Mouse (Mus musculus) gastrocnemius, postnatal 25 days (tissue): ENCODE data around the gene Lipc. TPM values are rescaled to one million over a fixed set of nuclear protein-coding genes. Genes with fewer than 3 reads are reported as not detected.
"Not testable (repeated sequence)": the region's sequence is repeated elsewhere in the genome, so short reads cannot be mapped to it uniquely, and the experiment has no call there.

Experiments used
- DNase-seq: peaks from one replicate; pipeline ENCODE4 v3.0.0; 2022
- total RNA-seq, 2 experiments: library from RNA; stranded (reverse); gene quantifications; 1 replicate in 1 of 2; 2 replicates in 1 of 2; pipeline ENCODE4 v1.2.3; 2021

Lipc gene
- total RNA-seq, 2 experiments from 2014 or later = not detected

DNA sequence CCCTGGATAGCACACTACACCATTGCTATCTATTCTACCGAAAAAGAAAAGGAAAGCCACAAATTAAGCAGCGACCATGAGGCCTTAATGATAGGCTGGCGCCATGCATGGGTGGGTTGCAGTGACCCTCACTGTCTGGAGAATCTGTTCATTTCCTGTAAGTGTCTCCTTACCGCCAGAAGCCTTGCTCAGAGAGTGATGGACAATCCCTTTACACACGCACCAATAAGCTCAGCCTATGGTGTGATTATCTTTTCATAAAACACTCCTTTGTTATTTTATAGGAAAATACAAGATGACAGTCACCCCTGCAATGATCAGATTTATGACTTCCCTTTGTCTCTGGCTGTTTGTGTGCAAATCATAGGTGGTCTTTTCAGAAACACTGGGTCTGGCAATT is 92.8 kb downstream of the Lipc start:
- DNase-seq = no peak

DNA sequence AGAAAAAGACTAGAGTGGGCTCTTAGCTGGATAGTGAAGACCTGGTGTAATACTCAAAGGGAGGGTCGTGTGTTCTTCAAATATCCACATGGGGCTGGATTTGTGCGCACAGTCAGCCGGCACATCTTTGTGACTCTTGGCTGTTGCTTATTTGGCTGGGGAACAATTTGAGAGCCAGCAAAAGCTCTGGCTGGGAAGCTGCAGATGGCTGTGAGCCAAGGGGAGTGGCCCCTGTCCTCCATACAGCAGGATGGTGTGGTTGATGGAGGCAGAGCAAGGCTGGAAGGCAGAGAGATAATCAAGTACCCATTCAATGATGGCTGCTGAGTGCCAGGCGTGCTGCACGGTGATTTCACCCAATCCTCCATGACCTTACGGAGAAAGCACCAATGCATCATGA is 96.2 kb downstream of the Lipc start:
- no peak for DNase-seq

DNA sequence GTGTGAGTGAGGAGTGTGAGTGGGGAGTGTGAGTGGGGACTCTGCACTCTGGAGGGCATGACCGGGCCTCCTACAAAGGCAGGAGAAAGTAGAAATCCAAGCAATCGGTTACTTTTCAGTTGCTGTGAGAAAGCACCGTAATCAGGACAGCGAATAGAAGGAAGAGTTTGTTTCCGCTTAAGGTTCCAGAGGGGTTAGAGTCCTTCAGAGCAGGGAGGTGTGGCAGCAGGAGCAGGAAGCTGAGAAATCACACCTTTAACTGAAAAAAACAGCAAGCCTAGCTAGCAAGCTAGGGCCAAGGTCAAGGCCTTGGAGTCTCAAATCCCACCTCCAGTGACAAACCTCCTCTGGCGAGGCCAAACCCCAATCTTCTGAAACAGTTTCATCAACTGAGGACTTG is 97.1 kb downstream of the Lipc start:
- DNase-seq = no peak

- DNase-seq = not testable (repeated sequence)
Observed at GRCm38 (mm10) chr9:70853081-70853480, 98.9 kb downstream of the Lipc start.

DNA sequence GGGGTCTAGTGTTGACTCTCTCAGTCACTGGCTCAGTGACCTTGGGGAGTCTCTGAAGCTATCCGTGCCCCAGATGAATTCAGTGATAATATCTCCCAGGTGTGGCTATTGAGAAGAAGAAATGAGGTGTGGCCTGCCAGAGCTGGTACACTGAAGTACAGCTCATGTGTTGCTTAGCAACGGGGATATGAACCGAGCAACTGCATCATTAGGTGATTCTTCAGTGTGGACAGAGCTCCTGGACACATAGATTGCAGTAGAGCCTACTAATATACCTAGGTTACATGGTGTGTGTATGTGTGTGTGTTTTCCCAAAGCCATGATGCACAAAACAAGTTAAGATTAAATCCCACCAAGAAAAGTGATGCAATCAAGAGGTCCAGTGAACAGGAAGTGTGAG is 100.5 kb downstream of the Lipc start:
- DNase-seq = no peak

GRCm38 (mm10) chr9:70848135-70848770 is 103.8 kb downstream of the Lipc start:
- DNase-seq = no peak

- DNase-seq = no peak
Observed at GRCm38 (mm10) chr9:70847627-70848051, 104.4 kb downstream of the Lipc start.

DNA sequence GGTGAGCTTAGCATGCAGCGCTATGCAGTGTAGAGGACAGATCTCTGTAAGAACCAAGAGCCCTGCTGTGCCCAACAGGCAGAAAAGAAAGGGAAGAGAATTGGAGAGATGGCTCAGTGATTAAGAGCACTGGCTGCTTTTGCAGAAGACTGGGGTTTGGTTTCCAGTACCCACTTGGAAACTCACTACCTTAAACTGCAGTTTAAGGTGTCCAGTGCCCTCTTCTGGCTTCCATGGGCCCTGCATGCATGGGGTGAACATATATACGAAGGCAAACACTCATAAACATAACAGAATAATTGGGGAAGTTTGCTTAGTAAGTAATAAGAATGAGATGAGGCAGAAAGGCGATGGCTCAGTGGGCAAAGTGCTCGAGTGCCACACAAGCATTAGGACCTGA is 108.8 kb downstream of the Lipc start:
- no peak for DNase-seq

GRCm38 (mm10) chr9:70842300-70842941 is 109.6 kb downstream of the Lipc start:
- DNase-seq = no peak

- no peak for DNase-seq
Observed at GRCm38 (mm10) chr9:70841426-70842215, 110.4 kb downstream of the Lipc start.

DNA sequence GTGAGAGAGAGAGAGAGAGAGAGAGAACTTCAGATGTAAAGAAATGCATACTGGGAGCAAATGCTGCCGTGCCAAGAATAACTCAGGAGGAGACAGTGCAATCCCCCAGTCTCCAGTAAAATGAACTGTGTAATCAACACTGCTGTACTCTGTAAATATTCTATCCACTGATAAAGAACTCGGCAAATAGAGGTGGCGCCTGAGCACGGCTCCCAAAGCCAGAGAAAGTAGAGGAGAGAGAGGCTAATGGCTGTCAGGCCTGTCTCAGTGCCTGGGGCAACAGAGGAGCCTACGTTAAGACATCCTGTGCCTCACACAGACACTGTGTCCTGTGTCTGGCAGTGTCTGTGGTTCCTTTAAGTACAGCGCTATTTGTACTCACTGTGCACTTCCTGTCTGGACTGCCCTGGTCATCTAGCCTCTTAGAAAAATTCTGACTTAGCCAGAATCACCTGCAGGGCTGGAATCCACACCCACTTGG is 111.1 kb downstream of the Lipc start:
- no peak for DNase-seq

DNA sequence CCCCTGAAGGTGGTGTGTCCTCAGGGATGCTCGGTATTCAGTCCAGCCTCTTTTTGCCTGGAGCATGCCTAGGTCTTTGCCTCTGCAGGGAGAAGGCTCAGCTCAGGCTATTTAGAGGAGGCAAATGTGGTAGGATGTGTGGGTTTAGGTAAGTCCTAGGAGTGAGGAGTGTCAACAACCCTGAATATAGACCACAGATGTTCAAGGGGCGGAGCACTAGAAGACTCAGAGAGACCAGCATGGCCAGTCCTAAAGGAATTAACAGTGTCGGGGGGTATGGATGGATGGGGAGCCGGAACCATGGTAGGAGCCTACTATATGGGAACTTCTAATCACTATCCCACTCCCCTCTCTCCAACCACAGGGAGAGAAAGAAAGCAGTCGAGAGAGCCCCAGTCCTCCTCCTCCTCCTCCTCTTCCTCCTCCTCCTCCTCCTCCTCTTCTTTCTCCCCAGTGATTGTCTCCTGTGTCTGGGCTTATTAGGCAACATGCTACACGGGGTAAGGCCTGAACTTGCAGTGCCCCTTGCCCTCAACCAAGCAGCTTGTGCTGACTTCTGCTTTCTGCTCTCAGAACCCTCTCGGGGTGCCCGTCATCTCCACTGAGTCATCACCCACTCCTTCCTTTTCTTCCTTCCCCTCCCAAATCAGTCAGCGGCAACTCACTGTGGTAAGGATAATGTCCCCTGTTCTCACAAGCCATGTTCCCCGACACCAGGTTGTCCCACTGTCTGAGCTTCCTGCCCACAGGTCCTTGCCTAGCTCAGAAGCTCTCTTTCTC is 113.7 kb downstream of the Lipc start:
- peak; percentile 18 for DNase-seq

GRCm38 (mm10) chr9:70834730-70835154 is 117.3 kb downstream of the Lipc start:
- peak; percentile 24 for DNase-seq

DNA sequence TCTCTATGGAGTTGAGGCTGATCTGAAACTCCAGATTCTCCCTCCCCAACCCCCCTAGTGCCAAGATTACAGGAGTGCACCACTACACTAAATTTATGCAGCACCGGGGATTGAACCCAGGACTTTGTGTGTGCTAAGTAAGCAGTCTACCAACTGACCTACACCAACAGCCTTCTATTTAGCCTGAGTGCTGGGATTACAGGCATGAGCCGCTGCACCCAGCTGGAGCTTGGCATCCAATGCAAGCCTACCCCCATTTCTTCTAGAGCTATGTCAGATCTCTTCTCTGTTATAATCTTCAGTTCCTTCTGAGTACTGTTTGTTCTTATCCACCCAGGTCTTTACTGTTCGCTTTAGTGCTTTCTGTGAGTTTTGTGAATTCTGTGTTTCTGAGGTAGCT is 117.8 kb downstream of the Lipc start:
- DNase-seq = no peak

GRCm38 (mm10) chr9:70833111-70833908 is 118.7 kb downstream of the Lipc start:
- no peak for DNase-seq

GRCm38 (mm10) chr9:70832231-70832630 is 119.8 kb downstream of the Lipc start:
- DNase-seq = no peak

GRCm38 (mm10) chr9:70830844-70831529 is 121.0 kb downstream of the Lipc start:
- no peak for DNase-seq

GRCm38 (mm10) chr9:70829784-70830488 is 122.1 kb downstream of the Lipc start:
- no peak for DNase-seq

GRCm38 (mm10) chr9:70827911-70828310 is 124.1 kb downstream of the Lipc start:
- DNase-seq = no peak

DNA sequence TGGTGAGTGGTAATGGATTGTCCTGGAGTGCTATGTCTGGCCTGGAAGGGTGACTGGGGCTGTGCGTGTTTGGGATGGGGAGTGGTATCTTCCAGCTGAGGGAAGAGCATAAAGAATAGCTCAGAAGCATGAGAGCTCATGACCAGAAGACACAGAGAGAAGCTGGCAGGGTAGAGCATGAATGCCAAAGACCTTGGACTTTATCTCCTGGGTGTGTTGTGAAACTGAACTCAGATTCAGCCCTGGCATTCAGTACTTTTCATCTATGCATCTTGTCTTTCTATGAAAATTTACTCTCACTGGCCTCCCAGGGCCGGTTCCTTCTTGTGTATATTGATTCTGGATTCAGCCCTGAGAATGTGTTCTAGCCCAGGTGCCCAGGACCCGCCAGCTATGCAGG is 127.9 kb downstream of the Lipc start:
- no peak for DNase-seq
